Mouse (Mus musculus) megakaryocyte progenitor cell, adult 5-6 weeks (primary cell): Measurements from ENCODE around the gene D630036H23Rik. TPM values are rescaled to one million over a fixed set of nuclear protein-coding genes. Genes with fewer than 3 reads are reported as not detected.
"Not testable (repeated sequence)": the region's sequence is repeated elsewhere in the genome, so short reads cannot be mapped to it uniquely, and the experiment has no call there.

Experiments used
- ATAC-seq: replicated peaks from 2 replicates; pipeline ENCODE4 v1.8.0; 2016; ENCODE audit warnings: mild to moderate bottlenecking, moderate TSS enrichment, inconsistent platforms; ENCODE audit not compliant: poor library complexity
- total RNA-seq, 2 experiments: library from RNA; stranded (forward) in 1 of 2; stranded (reverse) in 1 of 2; fragments of 157-497, 149-512 nt in 1 of 2; fragments of 200-1000 nt in 1 of 2; gene quantifications; 2 replicates each; pipeline versions ENCODE4 v1.2.3 to v1.2.4; 2015 to 2017

D630036H23Rik gene
- not detected in 2 replicates for total RNA-seq (2015)
- total RNA-seq (2017), result 0.33 TPM in 1 of 2 replicates, not detected in the other

DNA sequence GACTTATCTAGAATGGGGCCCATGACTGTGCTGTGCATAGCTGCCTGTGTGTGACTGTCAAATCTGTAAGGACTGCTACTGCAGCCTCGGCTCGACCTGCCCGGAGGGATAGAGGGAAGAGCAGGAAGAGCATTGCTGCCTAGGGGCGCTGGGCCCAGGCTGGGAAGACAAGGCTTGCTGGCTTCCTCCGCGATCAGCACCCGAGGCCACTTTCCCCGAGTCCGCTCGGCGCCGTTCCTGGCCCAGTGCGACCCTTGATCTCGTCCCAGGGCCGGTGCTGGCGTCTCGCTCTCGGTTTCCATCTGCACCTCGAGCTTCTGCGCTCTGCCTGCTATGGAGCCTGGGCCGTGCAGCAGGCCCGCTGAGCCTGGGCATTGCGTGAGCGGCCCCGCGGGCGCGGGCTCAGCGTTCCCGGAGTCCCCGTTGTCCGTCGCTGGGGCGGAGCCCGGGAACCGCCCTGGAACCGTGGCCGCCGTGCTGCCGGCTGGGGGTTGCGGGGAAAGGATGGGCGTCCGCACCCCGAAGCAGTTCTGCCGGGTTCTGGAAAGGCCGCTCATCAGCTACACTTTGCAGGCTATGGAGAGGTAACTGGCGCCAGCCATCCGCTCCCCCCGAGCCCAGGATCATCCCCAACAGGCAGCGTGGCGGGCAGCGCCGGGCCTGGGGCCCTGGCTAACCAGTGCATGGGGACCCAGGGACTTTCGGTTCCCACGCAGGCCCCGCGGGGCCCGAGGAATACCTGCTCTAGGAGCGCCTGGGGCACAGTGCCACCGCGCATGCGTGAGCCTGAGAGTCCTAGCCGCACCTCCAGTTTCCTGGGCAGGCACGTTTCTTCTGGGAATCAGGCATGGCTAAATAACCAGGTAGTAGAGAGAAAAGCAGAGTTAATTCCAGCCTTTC is at the start of gene D630036H23Rik, which contains the start of gene Ispd:
TSS of gene D630036H23Rik (minus strand) at position 741 of the 900 bp plus-strand sequence.
TSS of gene Ispd (plus strand) at position 10 of the 900 bp plus-strand sequence.
- ATAC-seq, result peak; percentile 82

DNA sequence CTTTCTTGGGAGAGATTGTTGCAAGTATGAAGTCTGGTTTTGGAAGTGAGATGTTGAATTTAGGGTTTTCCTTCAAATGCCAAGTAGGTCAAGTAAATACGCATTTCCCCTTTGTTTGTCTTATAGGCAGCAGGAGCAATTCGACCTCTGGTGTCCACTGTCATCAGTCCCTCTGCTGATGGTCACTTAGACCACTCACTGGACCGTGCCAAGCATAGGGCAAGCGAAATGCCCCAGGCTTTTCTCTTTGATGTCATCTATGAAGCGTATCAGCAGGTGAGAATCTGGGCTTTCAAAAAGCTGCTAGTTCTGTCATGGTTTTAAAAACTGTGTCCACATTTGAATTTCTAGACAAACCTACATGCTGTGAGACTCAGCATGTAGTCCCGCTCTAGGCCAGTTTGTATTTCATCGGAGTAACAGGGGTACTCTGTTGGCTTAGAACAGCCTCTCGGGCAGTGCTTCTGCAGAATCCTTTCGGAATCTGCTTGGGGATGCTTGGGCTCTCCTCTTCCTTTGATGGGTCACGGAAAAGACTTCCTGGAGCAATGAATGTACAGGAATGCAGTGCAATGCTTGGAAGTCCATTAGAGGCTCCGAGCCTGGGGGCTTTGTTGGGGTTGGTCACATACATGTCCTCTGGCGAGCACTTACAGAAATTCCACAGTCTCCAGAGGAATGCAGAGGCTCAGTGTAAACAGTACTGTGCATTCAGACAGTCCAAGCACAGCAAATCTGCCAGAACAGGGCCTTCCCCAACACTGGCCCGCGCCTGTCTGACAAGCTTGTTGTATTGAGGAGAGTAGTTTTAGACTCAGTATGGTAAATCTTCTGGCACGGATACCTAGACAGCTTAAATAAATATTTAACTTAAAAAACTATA is 44.4 kb upstream of the D630036H23Rik start:
- no peak for ATAC-seq

DNA sequence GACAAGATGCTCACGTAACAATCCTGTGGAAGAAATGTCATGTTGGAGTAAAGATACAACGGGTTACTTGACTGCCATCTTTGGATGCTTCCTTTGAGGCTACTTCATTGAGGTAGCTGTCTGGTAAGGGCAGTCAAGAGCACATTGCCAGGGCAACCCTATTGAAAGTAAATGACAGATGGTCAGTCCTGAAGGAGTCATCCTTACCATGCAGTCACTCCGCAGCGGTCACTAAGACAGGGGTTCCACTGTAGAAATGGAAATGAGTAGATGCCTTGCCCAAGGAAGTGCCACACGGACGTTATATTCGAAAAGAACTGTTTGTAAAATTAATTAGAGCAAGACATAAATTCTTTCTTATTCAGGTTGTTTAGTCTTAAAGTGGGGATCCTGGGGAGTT is 43.3 kb upstream of the D630036H23Rik start:
- ATAC-seq, result no peak

DNA sequence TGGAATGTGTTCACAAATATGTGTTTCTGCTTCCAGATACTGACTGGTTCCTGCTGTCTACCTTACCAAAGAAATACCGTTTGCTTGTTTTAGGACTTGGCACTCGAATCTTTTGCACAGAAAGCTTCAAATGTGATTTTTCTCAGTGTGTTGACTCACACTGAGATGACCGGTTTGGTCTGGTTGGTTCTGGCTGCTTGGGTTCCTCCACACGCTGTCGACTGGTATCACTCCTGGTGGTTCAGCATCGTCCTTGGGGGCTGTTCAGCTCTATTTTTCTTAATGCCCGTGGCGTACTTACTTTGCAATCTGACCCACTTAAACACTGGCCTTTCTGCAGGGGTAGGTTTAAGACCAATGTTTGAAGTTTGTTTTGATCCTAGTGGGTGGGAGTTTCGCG is 41.7 kb upstream of the D630036H23Rik start:
- ATAC-seq, result no peak

DNA sequence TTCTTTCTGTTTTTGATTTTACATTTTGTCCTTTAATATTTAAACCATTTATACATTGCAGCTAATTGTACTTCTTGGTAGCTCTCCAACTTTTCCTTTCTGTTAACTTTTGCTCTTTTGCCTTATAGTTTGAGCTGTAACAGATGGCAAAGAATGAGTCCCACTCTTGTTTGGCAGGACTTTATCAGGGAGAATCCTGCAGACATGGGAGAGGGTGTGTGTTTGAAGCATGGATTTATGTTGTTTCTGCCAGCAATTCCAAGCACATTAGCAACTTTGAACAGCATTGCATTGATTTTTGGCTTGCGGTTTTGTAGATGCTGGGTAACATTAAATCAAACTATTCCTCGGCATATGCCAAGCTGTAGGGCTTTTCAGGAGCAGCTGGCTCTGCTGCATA is 13.1 kb upstream of the D630036H23Rik start:
- no peak for ATAC-seq

DNA sequence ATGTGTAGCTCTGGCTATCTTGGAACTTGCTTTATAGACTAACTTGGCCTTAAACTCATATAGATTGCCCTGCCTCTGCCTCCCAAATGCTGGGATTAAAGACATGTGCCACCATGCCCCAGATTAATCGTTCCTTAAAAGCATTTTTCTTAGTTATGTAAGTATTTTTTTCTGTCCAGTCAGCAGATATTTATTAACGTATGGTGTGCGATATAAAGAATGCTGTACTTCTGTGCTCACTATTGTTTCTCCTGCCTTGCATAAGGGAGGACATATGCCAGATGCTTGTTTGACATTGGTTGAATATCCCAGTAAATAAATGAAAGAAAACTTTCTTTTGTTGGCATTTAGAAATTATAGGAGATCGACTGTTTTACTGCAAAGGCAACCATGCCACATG is 5.0 kb upstream of the D630036H23Rik start:
- no peak for ATAC-seq

DNA sequence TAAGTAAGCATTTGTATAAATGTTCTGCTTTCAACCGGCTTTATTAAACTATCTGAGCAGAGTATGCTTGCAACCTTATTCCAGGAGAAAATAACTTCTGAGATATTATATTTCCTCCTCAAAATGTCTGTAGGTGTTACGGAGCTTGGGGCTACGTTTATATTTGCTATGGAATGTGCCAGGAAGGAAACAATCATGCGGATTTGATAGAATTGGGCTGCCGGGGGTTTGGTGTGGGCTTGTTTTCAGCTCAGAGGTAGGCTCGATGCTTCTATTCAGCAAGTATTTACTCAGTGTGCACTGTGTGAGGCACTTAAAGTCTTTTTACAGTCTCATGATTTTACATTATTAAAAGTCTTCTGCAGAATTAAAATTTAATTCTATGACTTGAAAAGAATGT is 3.4 kb upstream of the D630036H23Rik start:
- ATAC-seq, result no peak

DNA sequence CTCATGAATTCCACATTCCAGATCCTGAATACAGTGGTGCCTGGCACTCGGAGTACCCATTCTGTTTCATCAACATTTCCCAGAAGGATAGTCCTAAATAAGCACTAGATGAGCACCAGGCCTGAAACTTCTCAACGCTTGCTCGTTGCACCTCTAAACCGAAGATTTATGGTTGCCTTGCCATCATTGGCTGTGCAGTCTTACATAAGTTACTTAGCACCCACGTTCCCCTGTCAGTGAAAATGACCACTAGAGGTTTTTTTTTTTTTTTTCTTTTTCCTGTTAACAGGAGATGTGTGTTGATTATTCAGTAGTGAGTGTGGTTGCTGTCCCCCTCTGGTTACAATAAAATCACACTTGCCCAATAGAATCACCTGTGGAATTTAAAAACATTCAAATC is 1.2 kb downstream of the D630036H23Rik start:
- 0 out of 2 replicates have a peak, but pooled peaks have one; percentile 12 for ATAC-seq

DNA sequence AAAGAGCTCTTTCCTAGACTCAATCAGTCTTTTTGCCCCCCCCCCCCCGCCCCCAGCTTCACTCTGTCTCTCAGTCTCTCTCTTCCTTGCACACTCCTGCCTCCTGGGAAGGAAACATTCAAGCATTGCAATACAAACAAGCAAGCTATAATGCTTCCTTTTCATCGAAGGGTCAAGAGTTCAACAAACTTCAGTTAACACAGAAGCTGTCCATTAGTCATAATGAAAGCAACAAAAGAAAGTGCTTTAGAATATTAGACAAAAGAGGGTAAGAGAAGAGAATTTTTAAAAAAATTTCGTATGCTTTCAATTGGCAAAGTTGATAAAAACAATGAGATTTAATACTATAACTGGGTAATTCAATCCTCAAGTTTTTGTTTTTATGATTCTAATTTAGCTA is 1.7 kb downstream of the D630036H23Rik start:
- no peak for ATAC-seq

DNA sequence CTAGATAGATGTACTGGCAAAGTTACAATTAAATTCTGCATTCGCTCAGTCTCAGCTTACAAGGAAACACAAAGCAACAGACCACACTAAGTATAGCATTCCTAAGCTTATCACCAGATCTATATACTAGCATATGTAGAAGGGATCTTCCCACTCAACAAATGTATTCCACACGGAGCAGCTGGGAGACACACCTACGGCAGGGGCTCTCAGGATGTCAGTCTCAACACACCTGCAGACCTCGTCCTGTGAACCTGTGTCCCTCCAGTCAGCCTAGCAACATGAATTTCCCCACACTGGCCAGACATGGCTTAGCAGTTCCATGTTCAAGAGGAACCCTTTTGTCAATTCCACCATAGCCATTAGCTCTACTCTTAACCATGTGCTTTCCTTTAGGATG is 5.6 kb downstream of the D630036H23Rik start:
- not testable (repeated sequence) for ATAC-seq

DNA sequence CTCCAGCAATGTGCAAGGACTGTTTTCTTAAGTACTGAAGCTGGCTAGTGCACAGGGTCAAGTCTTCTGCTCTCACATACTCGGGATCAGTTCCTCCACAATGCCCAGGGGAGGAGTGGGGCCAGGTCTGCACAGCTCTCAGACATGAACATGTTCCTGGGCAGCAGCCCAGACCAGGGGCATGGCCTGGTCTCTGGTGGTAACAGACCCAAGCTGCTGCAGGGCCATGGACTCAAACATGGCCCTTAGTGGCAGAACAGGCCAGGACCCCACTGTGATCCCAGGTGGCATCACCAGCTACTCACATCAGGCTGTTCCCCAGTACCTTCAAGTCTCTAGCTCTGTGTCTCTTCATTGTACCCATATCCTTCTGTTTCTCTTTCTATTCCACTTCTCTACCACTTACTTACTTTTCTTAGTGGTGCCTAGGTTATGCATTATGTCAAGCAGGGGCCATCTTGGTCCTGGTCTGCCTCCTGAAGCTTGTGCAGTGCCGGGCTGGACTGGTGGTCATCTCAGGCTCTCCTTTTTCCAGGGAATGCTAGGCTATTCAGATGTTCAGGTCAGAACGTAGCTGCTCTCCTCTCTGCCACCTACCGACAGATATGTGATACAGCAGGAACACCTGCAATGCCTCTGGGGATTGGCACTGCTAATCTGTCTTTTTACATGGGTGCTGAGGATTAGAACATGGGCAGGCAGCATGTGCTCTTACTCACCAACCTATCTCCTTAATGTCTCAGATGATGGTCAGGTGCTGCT is 8.6 kb downstream of the D630036H23Rik start:
- ATAC-seq, result peak; percentile 92

DNA sequence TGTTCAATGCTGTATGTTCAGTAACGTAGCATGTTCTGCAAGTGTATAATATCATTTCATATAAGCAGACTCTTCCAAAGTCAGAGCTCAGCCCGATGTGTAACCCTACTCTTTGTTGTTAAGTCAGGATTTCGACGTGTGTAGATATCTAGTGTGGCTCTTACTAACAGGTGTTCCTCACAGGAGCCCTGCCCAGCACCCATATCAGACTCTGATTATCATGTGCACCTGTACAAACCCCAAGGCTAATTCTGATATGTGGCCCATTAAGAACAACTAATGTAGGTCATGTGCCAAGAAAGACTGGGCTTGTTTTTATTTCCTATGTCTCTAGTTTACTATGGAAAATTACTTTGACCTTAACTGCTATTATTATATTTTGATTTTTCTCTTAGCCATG is 18.0 kb downstream of the D630036H23Rik start:
- ATAC-seq, result no peak

DNA sequence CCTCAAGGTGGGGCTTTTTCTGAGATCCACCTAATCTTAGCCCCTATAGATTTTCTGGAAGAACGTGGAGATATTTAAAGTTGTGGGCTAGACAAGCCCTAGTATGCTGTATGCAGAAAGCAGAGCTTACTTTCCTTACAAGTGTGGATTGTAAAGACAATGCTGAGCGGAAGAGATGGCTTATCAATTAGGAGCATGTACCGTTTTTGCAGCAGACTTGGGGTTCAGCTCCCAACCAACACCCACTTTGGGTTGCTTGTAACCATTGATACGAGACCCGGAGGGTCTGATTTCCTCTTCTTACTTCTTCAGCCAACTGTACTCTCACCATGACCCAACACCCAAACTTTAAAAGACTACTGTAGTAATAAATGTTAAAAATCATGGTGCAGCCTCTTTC is 21.3 kb downstream of the D630036H23Rik start:
- ATAC-seq, result no peak

DNA sequence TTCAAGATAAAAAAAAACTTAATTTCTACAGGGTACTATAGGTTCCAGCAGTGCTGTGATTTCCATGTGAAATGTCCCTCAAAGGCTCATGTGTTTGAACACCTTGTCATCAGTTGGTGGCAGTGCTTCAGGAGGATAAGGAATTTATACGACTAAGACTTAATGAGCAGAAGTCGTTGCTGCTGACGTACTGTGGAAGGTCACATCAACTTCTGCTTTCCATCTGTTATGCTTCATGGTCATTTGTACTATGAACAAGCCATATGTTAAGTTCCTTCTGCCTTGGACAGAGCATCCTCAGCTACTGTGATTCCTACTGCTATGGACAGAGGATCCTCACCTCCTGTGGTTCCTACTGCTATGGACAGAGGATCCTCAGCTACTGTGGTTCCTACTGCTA is 21.9 kb downstream of the D630036H23Rik start:
- ATAC-seq, result no peak

DNA sequence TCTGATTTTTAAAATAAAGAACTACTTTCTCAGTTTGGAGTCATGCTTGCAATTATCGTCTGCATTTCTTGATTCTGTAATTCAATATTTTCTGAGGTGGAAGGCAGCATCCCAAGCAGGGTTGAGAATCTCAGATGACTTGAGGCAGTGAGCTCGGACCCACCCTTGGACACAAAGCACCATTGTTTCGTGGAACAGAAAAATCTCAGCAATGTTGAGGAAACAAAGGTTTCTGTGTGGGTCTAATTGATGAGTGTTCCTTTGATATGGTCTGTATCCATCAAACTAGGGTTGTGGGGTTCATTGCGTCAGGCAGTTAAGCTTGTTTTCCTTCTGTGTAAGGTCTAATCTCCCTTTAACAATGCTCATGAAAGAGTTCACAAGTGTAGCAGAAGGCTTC is 37.9 kb downstream of the D630036H23Rik start:
- no peak for ATAC-seq

DNA sequence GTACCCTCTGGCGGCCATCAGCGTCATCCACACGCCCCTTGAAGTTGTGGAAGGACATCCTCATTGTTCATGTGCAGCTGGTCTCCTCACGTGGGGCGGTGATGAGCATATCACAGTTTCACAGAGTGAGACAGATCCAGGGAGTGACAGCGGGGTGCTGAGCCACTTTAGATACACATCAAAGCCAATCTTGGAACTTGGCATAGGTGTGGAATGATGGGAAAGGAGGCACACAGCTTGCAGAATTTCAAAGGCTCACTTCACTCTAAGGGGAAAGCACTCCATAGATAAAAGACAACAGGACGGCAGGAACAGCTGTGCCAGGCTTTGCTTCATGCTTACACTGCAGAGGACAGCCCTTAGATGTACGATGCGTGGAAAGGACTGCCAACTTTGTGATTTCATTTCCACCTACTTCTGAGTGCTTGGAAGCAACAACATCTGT is 48.1 kb downstream of the D630036H23Rik start:
- ATAC-seq, result no peak

DNA sequence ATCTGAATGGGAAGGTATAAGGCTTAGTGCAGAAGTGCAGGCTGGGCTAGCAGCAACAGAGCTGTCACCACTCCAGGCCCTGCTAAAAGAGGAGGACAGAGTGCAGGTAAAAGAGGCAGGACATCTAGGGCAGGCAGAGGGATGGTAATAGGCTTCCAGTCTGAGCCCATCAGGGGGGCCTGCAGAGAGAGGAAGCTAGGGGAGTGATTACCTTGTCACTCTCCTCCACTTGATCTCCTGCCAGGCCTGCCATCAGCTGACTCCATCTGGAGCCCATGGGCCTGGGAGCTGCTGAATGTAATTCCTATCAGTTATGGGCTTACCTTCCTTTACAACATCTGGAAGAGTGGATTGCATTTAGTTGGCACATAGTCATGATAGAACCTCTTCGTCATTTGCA is 49.3 kb downstream of the D630036H23Rik start:
- ATAC-seq, result no peak
